Comparison of ENCODE assay signal across 8 mouse cellular contexts in genomic region chr2:127142577-127143157, GRCm38 (mm10). TPM values are rescaled to one million over a fixed set of nuclear protein-coding genes. Genes with fewer than 3 reads are reported as not detected.
DNase-seq lines count a peak whose midpoint lies in the region; ATAC-seq lines count a peak whose summit lies in the region.

No protein-coding gene starts in this region.

- WGBS in lung, embryonic 16.5 days, result 13% methylated on average over 6 of the region's 6 CpGs
- WGBS in embryonic facial prominence, embryonic 13.5 days, result 15% methylated on average over 6 of the region's 6 CpGs
- WGBS in midbrain, embryonic 16.5 days, result 20% methylated on average over 6 of the region's 6 CpGs

- DNase-seq in lung, postnatal 36 days, result no peak
- DNase-seq in urinary bladder, postnatal 10 days (ENCODE audit: low spot score), result no peak
- DNase-seq in right cerebral cortex, postnatal 36 days (ENCODE audit: low spot score in 2 of 2), result no peak
- no peak for DNase-seq in gastrocnemius, adult 18-20 months (ENCODE audit: low spot score)

- H3K4me1 ChIP-seq in lung, embryonic 16.5 days (replicated peaks; ENCODE audit: control insufficient read depth, insufficient read depth, low read length), result peaks cover 20% of the 10 kb centered on the region
- peaks cover 25% of the 10 kb centered on the region for H3K4me1 ChIP-seq in embryonic facial prominence, embryonic 13.5 days
- H3K4me1 ChIP-seq in midbrain, embryonic 16.5 days (ENCODE audit: control insufficient read depth, insufficient read depth, low read length), result peaks cover 12% of the 10 kb centered on the region

- peak overlapping the region; percentile 85 for H3K4me2 ChIP-seq in lung, embryonic 16.5 days (ENCODE audit: low read depth, low read length)
- peak overlapping the region; percentile 84 for H3K4me2 ChIP-seq in embryonic facial prominence, embryonic 13.5 days
- H3K4me2 ChIP-seq in midbrain, embryonic 16.5 days (ENCODE audit: low read length), result peak overlapping the region; percentile 98

- peaks cover 13% of the 10 kb centered on the region for H3K36me3 ChIP-seq in lung, embryonic 16.5 days (ENCODE audit: control insufficient read depth, insufficient read depth, low read length)
- H3K36me3 ChIP-seq in embryonic facial prominence, embryonic 13.5 days, result peaks cover 28% of the 10 kb centered on the region
- H3K36me3 ChIP-seq in midbrain, embryonic 16.5 days (ENCODE audit: control insufficient read depth, insufficient read depth, low read length), result no peaks in the 10 kb centered on the region; the same call in 1 of the 2 replicates

- no peaks in the 10 kb centered on the region for H3K27me3 ChIP-seq in lung, embryonic 16.5 days (ENCODE audit: control insufficient read depth, insufficient read depth, low read depth, low read length)
- H3K27me3 ChIP-seq in embryonic facial prominence, embryonic 13.5 days, result no peaks in the 10 kb centered on the region
- H3K27me3 ChIP-seq in midbrain, embryonic 16.5 days (ENCODE audit: control insufficient read depth, insufficient read depth, low read depth, low read length), result no peaks in the 10 kb centered on the region

- peaks cover 3% of the 10 kb centered on the region; the same call in 1 of the 2 replicates for H3K9me3 ChIP-seq in lung, embryonic 16.5 days (ENCODE audit: control insufficient read depth, low read length)
- no peaks in the 10 kb centered on the region; the same call in 1 of the 2 replicates for H3K9me3 ChIP-seq in embryonic facial prominence, embryonic 13.5 days
- H3K9me3 ChIP-seq in midbrain, embryonic 16.5 days (replicated peaks; ENCODE audit: control insufficient read depth, low read length, poor library complexity, severe bottlenecking), result no peaks in the 10 kb centered on the region

- peak overlapping the region; percentile 77 for H3K9ac ChIP-seq in lung, embryonic 16.5 days (ENCODE audit: low read length)
- peak overlapping the region; percentile 78 for H3K9ac ChIP-seq in embryonic facial prominence, embryonic 13.5 days
- peak overlapping the region; percentile 73 for H3K9ac ChIP-seq in midbrain, embryonic 16.5 days (ENCODE audit: low read depth, low read length)

- H3K4me3 ChIP-seq in lung, embryonic 16.5 days (ENCODE audit: low read length), result peak overlapping the region; percentile 78
- H3K4me3 ChIP-seq in embryonic facial prominence, embryonic 13.5 days, result peak overlapping the region; percentile 66
- peak overlapping the region; percentile 46 for H3K4me3 ChIP-seq in midbrain, embryonic 16.5 days (ENCODE audit: low read depth, low read length)

- ATAC-seq in lung, embryonic 16.5 days (ENCODE audit: low read depth), result peak; percentile 29
- ATAC-seq in embryonic facial prominence, embryonic 13.5 days (ENCODE audit: insufficient number of reproducible peaks, insufficient read depth, low FRiP score, low TSS enrichment, low read depth), result no peak
- ATAC-seq in inflammation-experienced regulatory T-cells, adult 6 months, result peak; percentile 27
- peak; percentile 56; the same call in 1 of the 2 replicates for ATAC-seq in midbrain, embryonic 16.5 days

- H3K27ac ChIP-seq in lung, embryonic 16.5 days (ENCODE audit: low read length), result no peak overlapping the region
- 0 out of 2 replicates have a peak overlapping the region, but pooled peaks have one; percentile 3 for H3K27ac ChIP-seq in embryonic facial prominence, embryonic 13.5 days
- H3K27ac ChIP-seq in midbrain, embryonic 16.5 days (ENCODE audit: low read length), result no peak overlapping the region

RNA-seq across cellular contexts. Expression of gene Itpripl1, which starts 0.6 kb away (rescaled TPM):
- polyA plus RNA-seq in lung, embryonic 16.5 days (2015; fragmentation: Nextera tagmentation; extraction: Ambion mirVana), result 29.3 and 29.4 TPM in 2 replicates
- 27.1 and 32.0 TPM in 2 replicates for polyA plus RNA-seq in embryonic facial prominence, embryonic 13.5 days (2015; fragmentation: Nextera tagmentation; extraction: Ambion mirVana)
- polyA plus RNA-seq in inflammation-experienced regulatory T-cells, adult 6 months (2017; shearing (Covaris generic)), result 10 to 100 TPM; 54.1 to 78.4 (median 55.1) TPM
- 8.5 and 9.9 TPM in 2 replicates for polyA plus RNA-seq in midbrain, embryonic 16.5 days (2015; fragmentation: Nextera tagmentation; extraction: Ambion mirVana)
- 1 to 10 TPM; 3.6 to 7.6 TPM for total RNA-seq in gastrocnemius, adult 18-20 months (2021)

RNA-seq across cellular contexts. Expression of gene Ncaph, which starts 8.9 kb away (rescaled TPM):
- 102 and 108 TPM in 2 replicates for polyA plus RNA-seq in lung, embryonic 16.5 days (2015; fragmentation: Nextera tagmentation; extraction: Ambion mirVana)
- polyA plus RNA-seq in embryonic facial prominence, embryonic 13.5 days (2015; fragmentation: Nextera tagmentation; extraction: Ambion mirVana), result 80.3 and 81.6 TPM in 2 replicates
- polyA plus RNA-seq in inflammation-experienced regulatory T-cells, adult 6 months (2017; shearing (Covaris generic)), result 10 to 100 TPM in 1 of 3 experiments, 1 to 10 TPM in 2; 4.9 to 62.0 (median 8.0) TPM
- polyA plus RNA-seq in midbrain, embryonic 16.5 days (2015; fragmentation: Nextera tagmentation; extraction: Ambion mirVana), result 10.0 and 12.6 TPM in 2 replicates
- total RNA-seq in gastrocnemius, adult 18-20 months (2021), result under 1 TPM; 0.50 to 0.66 TPM
